Mouse (Mus musculus) ES-E14 (cell line): ENCODE data around the gene Hk1. TPM values are rescaled to one million over a fixed set of nuclear protein-coding genes. Genes with fewer than 3 reads are reported as not detected.

Source experiments
- DNase-seq: peaks from one replicate; pipeline ENCODE4 v3.0.0-alpha.2; 2013; ENCODE audit warnings: low read depth, low spot score
- H3K27ac ChIP-seq: 2 replicates; pipeline ENCODE4 v1.5.1; 2012; ENCODE audit warnings: low read depth, mild to moderate bottlenecking, low read length, moderate library complexity, mixed read lengths; ENCODE audit not compliant: poor library complexity, insufficient read depth, severe bottlenecking
- H3K36me3 ChIP-seq: 2 replicates; pipeline ENCODE4 v1.6.1; 2012; ENCODE audit warnings: mild to moderate bottlenecking, low read length, moderate library complexity, mixed read lengths; ENCODE audit not compliant: control insufficient read depth, poor library complexity, insufficient read depth, severe bottlenecking
- H3K4me1 ChIP-seq, 2 experiments: fragments of 150-350 bp in 1 of 2; sonication (generic) in 1 of 2; 2 replicates each; pipeline ENCODE4 v1.6.1; 2012; ENCODE audit warnings: low read length in 2 of 2, mild to moderate bottlenecking in 1 of 2, mixed read lengths in 1 of 2; ENCODE audit not compliant: control insufficient read depth in 2 of 2, insufficient read depth in 2 of 2, poor library complexity in 1 of 2
- H3K4me3 ChIP-seq, 2 experiments: fragments of 150-350 bp in 1 of 2; sonication (generic) in 1 of 2; 2 replicates each; pipeline ENCODE4 v1.5.1; 2012; ENCODE audit warnings: low read length in 2 of 2, low read depth in 1 of 2, mild to moderate bottlenecking in 1 of 2, mixed read lengths in 1 of 2; ENCODE audit not compliant: insufficient read depth in 1 of 2, poor library complexity in 1 of 2, severe bottlenecking in 1 of 2
- H3K9ac ChIP-seq: 2 replicates; pipeline ENCODE4 v1.6.1; 2012; ENCODE audit warnings: low read depth, mild to moderate bottlenecking, low read length, mixed read lengths; ENCODE audit not compliant: poor library complexity, insufficient read depth, severe bottlenecking
- H3K9me3 ChIP-seq: fragments of 150-350 bp; sonication (generic); 2 replicates; pipeline ENCODE4 v1.6.1; 2012; ENCODE audit warnings: low read depth, mild to moderate bottlenecking, low read length; ENCODE audit not compliant: control insufficient read depth, insufficient read depth
- CHD2 ChIP-seq: IDR thresholded peaks from 2 replicates; pipeline ENCODE4 v1.6.1; 2014; ENCODE audit warnings: mild to moderate bottlenecking, low read depth, low read length, inconsistent platforms
- HCFC1 ChIP-seq: IDR thresholded peaks from 2 replicates; pipeline ENCODE4 v1.6.1; 2012; ENCODE audit warnings: low read length, inconsistent platforms, borderline replicate concordance; ENCODE audit not compliant: insufficient read depth
- MAFK ChIP-seq: IDR thresholded peaks from 2 replicates; pipeline ENCODE4 v1.6.1; 2014; ENCODE audit warnings: mild to moderate bottlenecking, low read depth, low read length, inconsistent platforms; ENCODE audit not compliant: insufficient read depth
- ZC3H11A ChIP-seq: IDR thresholded peaks from 2 replicates; pipeline ENCODE4 v1.6.1; 2012; ENCODE audit warnings: low read depth, mild to moderate bottlenecking, inconsistent platforms, low read length, borderline replicate concordance
- ZNF384 ChIP-seq: IDR thresholded peaks from 2 replicates; pipeline ENCODE4 v1.6.1; 2012; ENCODE audit warnings: low read depth, low read length, inconsistent platforms
- in situ Hi-C, 2 experiments: fragments of 600-800 bp; cut with MboI; formaldehyde crosslinking; loops; one replicate each; pipeline ENCODE4 v1.15.1; 2025; ENCODE audit warnings: low sequenced_read_pairs in 2 of 2, inconsistent platforms in 1 of 2; ENCODE audit not compliant: unreplicated experiment in 2 of 2
- total RNA-seq: library from RNA; depleted of rRNA; stranded (reverse); fragments of 300-350 nt; gene quantifications from 2 replicates; pipeline ENCODE4 v1.2.3, GENCODE M21; 2012

Gene Hk1
- total RNA-seq, 1 experiment: 18.8 TPM

GRCm38 (mm10) chr10:62279066-62279465 is 100.6 kb downstream of the Hk1 start:
- peaks cover 15% of the 10 kb centered on the region for H3K36me3 ChIP-seq
- H3K4me3 ChIP-seq: no peak overlapping the region
- no peak overlapping the region for H3K27ac ChIP-seq
- no peak for DNase-seq
- peaks cover 4 to 9% of the 10 kb centered on the region in 2 experiments; a peak in 2 of 4 replicates for H3K4me1 ChIP-seq
- TF ChIP-seq MAFK (no peak), HCFC1 (no peak), ZNF384 (no peak), CHD2 (no peak), ZC3H11A (no peak)
- no peak overlapping the region for H3K9ac ChIP-seq
- H3K9me3 ChIP-seq: no peaks in the 10 kb centered on the region
- in situ Hi-C loops: no loop called here

- in situ Hi-C loops: no loop called here
- H3K9ac ChIP-seq: no peak overlapping the region
- peaks cover 0 to 6% of the 10 kb centered on the region in 2 experiments; a peak in 1 of 4 replicates for H3K4me1 ChIP-seq
- H3K4me3 ChIP-seq: no peak overlapping the region
- H3K27ac ChIP-seq: no peak overlapping the region
- H3K9me3 ChIP-seq: no peaks in the 10 kb centered on the region
- DNase-seq: no peak
- peaks cover 15% of the 10 kb centered on the region for H3K36me3 ChIP-seq
- TF ChIP-seq MAFK: no peak
- TF ChIP-seq CHD2: no peak
- TF ChIP-seq HCFC1: no peak
- TF ChIP-seq ZNF384: no peak
- no peak for TF ChIP-seq ZC3H11A
Measured at GRCm38 (mm10) chr10:62277499-62278293, 102.0 kb downstream of the Hk1 start.

- Histone ChIP-seq H3K4me1 (0 out of 4 replicates have a peak, but pooled peaks cover 0 to 2% of the 10 kb centered on the region in 2 experiments), H3K9ac (no peak overlapping the region), H3K4me3 (no peak overlapping the region), H3K36me3 (peaks cover 7% of the 10 kb centered on the region; the same call in 1 of the 2 replicates), H3K27ac (no peak overlapping the region), H3K9me3 (no peaks in the 10 kb centered on the region)
- TF ChIP-seq ZNF384: no peak
- no peak for TF ChIP-seq MAFK
- TF ChIP-seq ZC3H11A: no peak
- TF ChIP-seq CHD2: no peak
- no peak for TF ChIP-seq HCFC1
- DNase-seq: peak; percentile 80
- in situ Hi-C loops: no loop called here
Measured at GRCm38 (mm10) chr10:62275235-62275634, 104.5 kb downstream of the Hk1 start.

- H3K36me3 ChIP-seq: peaks cover 2% of the 10 kb centered on the region; the same call in 1 of the 2 replicates
- H3K9ac ChIP-seq: no peak overlapping the region
- H3K4me3 ChIP-seq: peak overlapping the region in 1 of 2 experiments; percentile 41; a peak in 3 of 4 replicates
- DNase-seq: no peak
- in situ Hi-C loops: no loop called here
- H3K27ac ChIP-seq: no peak overlapping the region
- no peaks in the 10 kb centered on the region for H3K9me3 ChIP-seq
- TF ChIP-seq HCFC1 (no peak), MAFK (no peak), CHD2 (no peak), ZC3H11A (no peak), ZNF384 (no peak)
- peaks cover 0 to 5% of the 10 kb centered on the region in 2 experiments; a peak in 1 of 4 replicates for H3K4me1 ChIP-seq
Measured at GRCm38 (mm10) chr10:62269278-62269677, 110.4 kb downstream of the Hk1 start.
